Mouse (Mus musculus): Measurements from ENCODE around the gene Msh4.

Gene Msh4

GRCm38 (mm10) chr3:153808406-153808805 lies 97.5 kb downstream of the Msh4 start:
- DNase-seq (ENCODE audit: low spot score in 2 of 2) = no peak

GRCm38 (mm10) chr3:153807444-153808149 lies 98.3 kb downstream of the Msh4 start:
- no peak for DNase-seq (ENCODE audit: low spot score in 2 of 2)
